Mouse (Mus musculus) hindbrain, embryonic 10.5 days (tissue): ENCODE measurements around the gene Itk. TPM values are rescaled to one million over a fixed set of nuclear protein-coding genes. Genes with fewer than 3 reads are reported as not detected.

Experiments
- DNase-seq: peaks from one replicate; pipeline ENCODE4 v3.0.0-alpha.2; 2017; ENCODE audit warnings: low spot score
- H3K27ac ChIP-seq: fragments of 300-500 bp; sonication (generic); 2 replicates; pipeline ENCODE4 v1.5.1; 2016; ENCODE audit warnings: mild to moderate bottlenecking, moderate library complexity
- H3K27me3 ChIP-seq: fragments of 300-500 bp; sonication (generic); 2 replicates; pipeline ENCODE4 v1.6.1; 2016; ENCODE audit warnings: mild to moderate bottlenecking; ENCODE audit not compliant: poor library complexity, insufficient read depth, severe bottlenecking
- H3K36me3 ChIP-seq: fragments of 300-500 bp; sonication (generic); 2 replicates; pipeline ENCODE4 v1.6.1; 2016; ENCODE audit warnings: mild to moderate bottlenecking, moderate library complexity
- H3K4me1 ChIP-seq: fragments of 300-500 bp; sonication (generic); replicated peaks from 2 replicates; pipeline ENCODE4 v1.6.1; 2016; ENCODE audit warnings: mild to moderate bottlenecking
- H3K4me3 ChIP-seq: fragments of 300-500 bp; sonication (generic); 2 replicates; pipeline ENCODE4 v1.5.1; 2016; ENCODE audit warnings: mild to moderate bottlenecking, moderate library complexity
- H3K9me3 ChIP-seq: fragments of 300-500 bp; sonication (generic); 2 replicates; pipeline ENCODE4 v1.6.1; 2016; ENCODE audit warnings: mild to moderate bottlenecking, moderate library complexity
- WGBS: fragments of 180-500 bp; shearing (Covaris S2); methylation state at CpG from one replicate; pipeline ENCODE4 v1.1.7; 2016; 5-methylcytosine and 5-hydroxymethylcytosine counted together
- polyA plus RNA-seq: library from polyadenylated mRNA; unstranded; fragments of >200 nt; fragmentation: Nextera tagmentation; extraction: Ambion mirVana; gene quantifications from 2 replicates; pipeline ENCODE4 v1.2.1, GENCODE M21; 2016

Gene Itk
- polyA plus RNA-seq, 1 experiment from 2014 or later, result not detected

DNA sequence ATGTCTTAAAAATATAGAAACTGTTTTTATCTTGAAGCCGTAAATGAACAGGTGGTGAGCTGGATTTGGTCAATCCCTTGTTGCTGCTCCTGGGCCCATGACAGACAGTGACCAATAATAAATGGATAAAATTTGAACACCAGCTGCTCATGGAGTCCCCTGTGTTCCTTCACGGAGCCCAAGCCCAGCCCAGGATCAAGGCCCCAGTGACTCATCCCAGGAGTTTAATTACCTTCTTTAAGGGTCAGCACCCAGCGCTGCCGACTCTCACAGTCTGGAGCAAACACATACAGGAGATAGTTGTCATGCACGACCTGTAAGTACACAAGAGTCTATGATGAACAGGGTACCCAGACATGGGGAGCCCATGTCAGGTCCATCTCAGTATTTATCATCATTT, 23.6 kb downstream of the Itk start:
- no peaks in the 10 kb centered on the region for H3K4me1 ChIP-seq
- H3K36me3 ChIP-seq, result no peaks in the 10 kb centered on the region
- H3K9me3 ChIP-seq, result no peaks in the 10 kb centered on the region
- no peaks in the 10 kb centered on the region for H3K27me3 ChIP-seq
- 89% methylated on average over 5 of the region's 5 CpGs for WGBS
- no peak for DNase-seq
- no peak overlapping the region for H3K27ac ChIP-seq
- H3K4me3 ChIP-seq, result no peak overlapping the region

- no peak overlapping the region for H3K4me3 ChIP-seq
- WGBS, result 94% methylated on average over 9 of the region's 9 CpGs
- no peak for DNase-seq
These were observed 25.5 kb downstream of the Itk start for GRCm38 (mm10) chr11:46363864-46364263.

DNA sequence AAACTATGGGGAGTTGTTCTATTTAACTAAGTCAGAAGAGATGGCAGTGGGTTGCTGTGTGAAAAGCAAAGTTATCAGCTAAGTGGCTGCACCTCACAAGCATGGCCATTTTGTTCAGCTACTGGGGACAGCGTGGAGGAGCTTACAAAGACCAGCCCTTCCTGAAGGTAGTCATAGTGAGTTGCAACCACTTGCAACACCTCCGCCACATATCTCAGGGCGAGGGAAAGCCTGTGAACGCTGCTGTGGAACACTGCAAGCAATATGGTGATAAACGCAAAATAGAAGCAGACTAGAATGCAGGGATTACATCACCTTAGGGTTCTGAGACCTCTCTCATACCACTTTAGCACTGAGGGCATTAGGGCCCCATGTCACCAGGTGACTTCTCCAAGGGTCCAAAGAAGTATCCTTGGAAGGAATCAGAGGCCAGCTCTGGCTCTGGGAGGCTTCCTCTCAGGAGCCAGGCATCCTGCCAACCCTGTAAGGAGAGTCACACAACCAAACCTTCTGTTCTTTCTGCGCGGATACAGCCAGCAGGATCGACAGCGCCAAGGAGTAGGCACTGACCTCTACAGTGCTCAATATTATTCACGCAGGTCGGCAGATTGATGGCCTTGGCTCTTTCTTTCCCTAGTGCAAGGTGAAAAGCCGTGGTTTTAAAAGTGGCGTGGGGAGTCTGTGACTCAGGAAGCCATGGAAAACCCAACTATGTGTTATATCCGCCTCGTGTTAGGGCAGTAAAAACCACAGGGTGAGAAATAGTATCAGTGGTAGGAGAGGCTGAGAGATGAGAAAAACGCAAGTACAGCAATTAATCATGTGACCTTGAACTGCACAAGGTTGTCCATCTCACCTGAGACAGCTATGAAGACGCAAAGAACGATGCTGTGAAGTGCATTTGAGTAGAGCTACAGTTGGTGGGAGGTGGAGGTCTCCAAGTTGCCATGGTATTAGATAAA, 27.0 kb downstream of the Itk start:
- H3K27ac ChIP-seq, result no peak overlapping the region
- H3K27me3 ChIP-seq, result no peaks in the 10 kb centered on the region
- H3K4me1 ChIP-seq, result no peaks in the 10 kb centered on the region; the same call in 1 of the 2 replicates
- H3K4me3 ChIP-seq, result no peak overlapping the region
- WGBS, result 91% methylated on average over 18 of the region's 18 CpGs
- H3K36me3 ChIP-seq, result no peaks in the 10 kb centered on the region
- H3K9me3 ChIP-seq, result no peaks in the 10 kb centered on the region
- DNase-seq, result no peak

More at GRCm38 (mm10) chr11:46363864-46364263, 25.5 kb downstream of the Itk start:
- Histone ChIP-seq H3K4me1 (no peaks in the 10 kb centered on the region; the same call in 1 of the 2 replicates), H3K27ac (no peak overlapping the region), H3K9me3 (no peaks in the 10 kb centered on the region), H3K36me3 (no peaks in the 10 kb centered on the region), H3K27me3 (no peaks in the 10 kb centered on the region)

DNA sequence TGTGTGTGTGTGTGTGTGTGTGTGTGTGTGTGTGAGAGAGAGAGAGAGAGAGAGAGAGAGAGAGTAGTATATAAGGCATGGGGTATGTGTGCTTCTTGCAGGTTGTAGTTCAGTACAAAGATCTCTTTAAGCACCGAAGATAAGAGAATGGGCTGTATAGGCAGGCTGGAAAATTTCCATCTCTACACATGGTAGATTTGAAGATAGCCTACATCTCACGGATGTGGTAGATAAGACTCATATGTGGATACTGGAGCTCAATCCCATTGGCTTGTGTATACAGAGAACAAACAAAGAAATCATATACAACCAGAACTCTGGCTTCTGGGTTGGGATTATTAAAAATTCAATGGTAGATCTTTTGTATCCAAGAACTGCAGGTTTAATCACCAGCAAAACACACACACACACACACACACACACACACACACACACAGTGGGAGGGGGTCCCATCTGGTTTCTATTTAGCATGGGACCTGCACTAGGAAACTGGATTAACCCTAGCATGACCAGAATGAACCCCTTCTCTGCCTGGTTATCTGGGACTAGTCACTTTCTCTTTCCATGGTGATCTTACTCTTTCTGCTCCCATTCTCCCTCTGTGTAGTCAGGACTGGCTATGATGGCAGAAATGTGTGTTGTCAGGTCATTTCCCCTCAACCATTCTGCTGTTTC, 28.2 kb downstream of the Itk start:
- DNase-seq, result peak; percentile 42

DNA sequence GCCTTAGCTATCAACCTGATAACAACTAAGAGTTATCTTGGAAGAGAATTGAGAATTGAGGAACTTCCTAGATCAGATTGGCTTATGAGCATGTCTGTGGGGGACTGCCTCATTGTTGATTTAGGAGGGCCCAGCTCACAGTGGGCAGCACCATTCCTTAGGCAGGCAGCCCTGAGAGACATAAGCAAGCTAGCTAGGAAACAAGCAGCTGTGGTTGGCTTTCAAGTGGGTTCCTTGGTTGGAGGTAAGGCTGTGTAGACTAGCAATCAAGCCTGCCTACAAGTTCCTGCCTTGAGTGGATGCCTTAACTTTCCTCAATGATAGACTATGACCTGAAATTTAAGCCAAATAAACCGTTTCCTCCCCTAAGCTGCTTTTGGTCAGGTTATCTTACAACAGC, 30.9 kb downstream of the Itk start:
- no peak overlapping the region for H3K4me3 ChIP-seq
- H3K27ac ChIP-seq, result no peak overlapping the region
- H3K4me1 ChIP-seq, result no peaks in the 10 kb centered on the region; the same call in 1 of the 2 replicates
- WGBS, result 70% methylated on average over 1 of the region's 1 CpGs
- DNase-seq, result no peak
- H3K36me3 ChIP-seq, result no peaks in the 10 kb centered on the region
- H3K27me3 ChIP-seq, result no peaks in the 10 kb centered on the region
- H3K9me3 ChIP-seq, result no peaks in the 10 kb centered on the region

More for the DNA sequence above, 28.2 kb downstream of the Itk start:
- no peak overlapping the region for H3K4me3 ChIP-seq
- WGBS, result 90% methylated on average over 2 of the region's 2 CpGs
- no peaks in the 10 kb centered on the region for H3K9me3 ChIP-seq
- no peaks in the 10 kb centered on the region for H3K36me3 ChIP-seq
- H3K27ac ChIP-seq, result no peak overlapping the region
- no peaks in the 10 kb centered on the region for H3K27me3 ChIP-seq
- H3K4me1 ChIP-seq, result no peaks in the 10 kb centered on the region; the same call in 1 of the 2 replicates

- Histone ChIP-seq H3K27ac (no peak overlapping the region), H3K4me1 (no peaks in the 10 kb centered on the region), H3K27me3 (no peaks in the 10 kb centered on the region), H3K4me3 (no peak overlapping the region), H3K36me3 (no peaks in the 10 kb centered on the region), H3K9me3 (no peaks in the 10 kb centered on the region)
- no peak for DNase-seq
- WGBS, result 60% methylated on average over 2 of the region's 2 CpGs
These were observed 39.5 kb downstream of the Itk start for GRCm38 (mm10) chr11:46349681-46350410.

GRCm38 (mm10) chr11:46348416-46348815, 40.9 kb downstream of the Itk start:
- no peak for DNase-seq
- H3K9me3 ChIP-seq, result no peaks in the 10 kb centered on the region
- WGBS, result 79% methylated on average over 3 of the region's 3 CpGs
- H3K4me3 ChIP-seq, result no peak overlapping the region
- H3K27ac ChIP-seq, result no peak overlapping the region
- no peaks in the 10 kb centered on the region for H3K27me3 ChIP-seq
- H3K4me1 ChIP-seq, result 0 out of 2 replicates have a peak, but pooled peaks cover 2% of the 10 kb centered on the region
- H3K36me3 ChIP-seq, result no peaks in the 10 kb centered on the region

- Histone ChIP-seq H3K4me1 (0 out of 2 replicates have a peak, but pooled peaks cover 2% of the 10 kb centered on the region), H3K36me3 (no peaks in the 10 kb centered on the region), H3K9me3 (no peaks in the 10 kb centered on the region), H3K4me3 (no peak overlapping the region), H3K27me3 (no peaks in the 10 kb centered on the region), H3K27ac (no peak overlapping the region)
- DNase-seq, result no peak
- WGBS, result 89% methylated on average over 5 of the region's 5 CpGs
These were observed 41.6 kb downstream of the Itk start for GRCm38 (mm10) chr11:46347756-46348155.

GRCm38 (mm10) chr11:46343886-46344546, 45.3 kb downstream of the Itk start:
- WGBS, result 56% methylated on average over 5 of the region's 5 CpGs
- Histone ChIP-seq H3K27ac (no peak overlapping the region), H3K27me3 (no peaks in the 10 kb centered on the region), H3K9me3 (no peaks in the 10 kb centered on the region), H3K4me1 (0 out of 2 replicates have a peak, but pooled peaks cover 2% of the 10 kb centered on the region), H3K36me3 (no peaks in the 10 kb centered on the region), H3K4me3 (no peak overlapping the region)
- DNase-seq, result no peak

DNA sequence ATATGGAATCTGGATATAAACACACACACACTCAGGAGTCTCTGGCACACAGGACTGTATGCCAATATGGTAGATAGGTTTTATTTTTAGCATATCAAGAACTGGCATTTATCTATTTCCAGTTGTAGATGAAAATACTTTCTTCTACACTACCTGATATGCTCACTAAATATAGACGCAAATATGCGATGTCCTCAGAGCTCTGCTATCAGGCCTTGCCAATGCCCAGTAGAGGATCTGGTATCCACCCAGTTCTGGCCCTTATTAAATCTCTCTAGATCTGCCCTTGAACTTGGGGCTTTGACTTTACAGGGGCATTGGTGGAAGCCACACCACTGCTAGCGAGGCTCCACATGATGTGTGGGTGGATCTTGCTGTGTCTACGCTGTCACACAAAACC, 47.4 kb downstream of the Itk start:
- WGBS, result 93% methylated on average over 4 of the region's 4 CpGs
- H3K36me3 ChIP-seq, result no peaks in the 10 kb centered on the region
- DNase-seq, result no peak
- H3K4me1 ChIP-seq, result 0 out of 2 replicates have a peak, but pooled peaks cover 2% of the 10 kb centered on the region
- no peak overlapping the region for H3K27ac ChIP-seq
- no peaks in the 10 kb centered on the region for H3K9me3 ChIP-seq
- H3K27me3 ChIP-seq, result no peaks in the 10 kb centered on the region
- H3K4me3 ChIP-seq, result no peak overlapping the region

DNA sequence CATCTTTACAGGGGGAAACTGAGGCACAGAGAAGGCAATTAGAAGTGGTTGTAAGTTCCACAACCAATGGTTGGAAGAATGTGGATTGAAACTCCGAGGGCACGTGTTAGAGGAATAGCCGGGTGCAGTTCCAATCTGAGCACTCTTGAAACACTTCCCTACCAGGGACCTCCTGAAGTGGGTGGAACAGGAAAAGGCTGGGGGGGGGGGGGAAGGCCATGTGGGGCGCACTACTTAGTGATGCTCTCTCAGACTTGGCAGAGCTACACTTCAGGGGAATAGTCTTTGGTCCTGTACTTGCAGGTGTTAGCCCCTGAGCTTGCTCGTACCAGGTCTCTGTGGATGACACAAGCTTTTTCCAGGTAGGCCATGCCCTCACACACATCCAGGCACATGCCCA, 53.3 kb downstream of the Itk start:
- no peaks in the 10 kb centered on the region for H3K27me3 ChIP-seq
- no peak for DNase-seq
- WGBS, result 97% methylated on average over 5 of the region's 5 CpGs
- no peaks in the 10 kb centered on the region for H3K4me1 ChIP-seq
- no peaks in the 10 kb centered on the region for H3K36me3 ChIP-seq
- H3K4me3 ChIP-seq, result no peak overlapping the region
- no peaks in the 10 kb centered on the region for H3K9me3 ChIP-seq
- H3K27ac ChIP-seq, result no peak overlapping the region

DNA sequence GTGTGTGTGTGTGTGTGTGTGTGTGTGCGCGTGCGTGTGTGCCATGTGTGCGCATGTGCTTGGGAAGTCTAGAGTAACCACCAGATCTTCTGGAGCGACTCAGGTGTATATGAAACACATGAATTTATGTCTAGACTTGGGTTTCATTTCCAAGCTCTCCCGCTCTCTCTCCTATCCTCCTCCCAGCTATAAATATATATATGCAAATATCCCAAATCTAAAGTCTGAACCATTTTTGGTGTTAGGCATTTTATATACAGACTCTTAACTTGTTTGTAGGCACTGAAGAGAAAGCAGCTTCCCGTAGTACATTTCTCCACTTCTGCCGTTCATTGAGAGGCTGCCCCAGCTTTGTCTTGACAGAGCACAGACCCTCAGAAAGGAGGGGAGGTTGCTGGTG, 57.1 kb downstream of the Itk start:
- H3K36me3 ChIP-seq, result no peaks in the 10 kb centered on the region
- H3K9me3 ChIP-seq, result no peaks in the 10 kb centered on the region
- no peak for DNase-seq
- H3K4me1 ChIP-seq, result no peaks in the 10 kb centered on the region
- H3K27me3 ChIP-seq, result no peaks in the 10 kb centered on the region
- no peak overlapping the region for H3K4me3 ChIP-seq
- WGBS, result 93% methylated on average over 8 of the region's 8 CpGs
- no peak overlapping the region for H3K27ac ChIP-seq
